Comparison of ENCODE assay signal across 9 mouse cellular contexts in the genomic region with DNA sequence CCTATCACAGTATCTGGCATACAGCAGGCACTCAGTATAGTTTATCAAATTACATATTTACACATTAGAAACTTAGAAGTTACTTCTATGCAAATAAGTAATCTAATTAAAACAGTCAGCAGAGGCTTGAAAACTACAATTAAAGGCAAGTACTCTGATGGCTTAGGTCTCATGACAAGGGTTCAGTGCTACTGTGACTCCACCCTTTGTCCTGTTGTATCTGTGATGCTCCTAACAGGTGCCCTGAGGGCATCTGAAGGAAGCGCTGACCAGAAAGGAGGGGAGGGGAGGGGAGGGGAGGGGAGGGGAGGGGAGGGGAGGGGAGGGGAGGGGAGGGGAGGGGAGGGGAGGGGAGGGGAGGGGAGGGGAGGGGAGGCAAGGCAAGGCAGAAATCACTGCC. TPM values are rescaled to one million over a fixed set of nuclear protein-coding genes. Genes with fewer than 3 reads are reported as not detected.
"Had no signal": no experiment of that assay in that cellular context is flagged by ENCODE, and none has a peak within 500 bp of the region (broad histone marks: within the 10 kb centered on the region; RNA-seq: fewer than 3 reads in every experiment).

No protein-coding gene starts in this region.

- DNase-seq: layer of hippocampus, adult 9-11 months; layer of hippocampus, postnatal 36 days; liver, embryonic 13.5 days; lung, adult 18-20 months; thymus, postnatal 36 days had no signal

- H3K4me2 ChIP-seq: hindbrain, embryonic 15.5 days; limb, embryonic 12.5 days; liver, embryonic 13.5 days; midbrain, embryonic 13.5 days had no signal

- H3K9me3 ChIP-seq: hindbrain, embryonic 15.5 days; limb, embryonic 12.5 days; liver, embryonic 13.5 days; midbrain, embryonic 13.5 days had no signal

- H3K9ac ChIP-seq: hindbrain, embryonic 15.5 days; limb, embryonic 12.5 days; liver, embryonic 13.5 days; midbrain, embryonic 13.5 days had no signal

- H3K4me1 ChIP-seq: hindbrain, embryonic 15.5 days; limb, embryonic 12.5 days; midbrain, embryonic 13.5 days had no signal

- H3K4me3 ChIP-seq: hindbrain, embryonic 15.5 days; limb, embryonic 12.5 days; liver, embryonic 13.5 days; midbrain, embryonic 13.5 days had no signal

- H3K27me3 ChIP-seq: hindbrain, embryonic 15.5 days; limb, embryonic 12.5 days; liver, embryonic 13.5 days; midbrain, embryonic 13.5 days had no signal

- H3K27ac ChIP-seq: hindbrain, embryonic 15.5 days; limb, embryonic 12.5 days; midbrain, embryonic 13.5 days had no signal

- ATAC-seq: midbrain, embryonic 13.5 days had no signal

RNA-seq across cellular contexts. Expression of a gene that starts 43.8 kb away (rescaled TPM):
- polyA plus RNA-seq: limb, embryonic 12.5 days; liver, embryonic 13.5 days; lung, embryonic 16.5 days had no signal
